Mouse (Mus musculus) hindbrain, embryonic 12.5 days (tissue): Measurements from ENCODE around the gene Emilin1. TPM values are rescaled to one million over a fixed set of nuclear protein-coding genes. Genes with fewer than 3 reads are reported as not detected.
A peak's percentile ranks its signal among the peaks of the same experiment; 100 is the strongest.

ENCODE experiments used
- ATAC-seq: fragments of 200-750 bp; cut with Nextera tagmentation; 2 replicates; pipeline ENCODE4 v1.8.0; 2017; ENCODE audit warnings: moderate TSS enrichment; ENCODE audit not compliant: low FRiP score
- H3K27ac ChIP-seq: fragments of 300-500 bp; sonication (generic); 2 replicates; pipeline ENCODE4 v1.5.1; 2016; ENCODE audit warnings: mild to moderate bottlenecking
- H3K27me3 ChIP-seq: fragments of 300-500 bp; sonication (generic); 2 replicates; pipeline ENCODE4 v1.6.1; 2016; ENCODE audit warnings: mild to moderate bottlenecking
- H3K36me3 ChIP-seq: fragments of 300-500 bp; sonication (generic); 2 replicates; pipeline ENCODE4 v1.6.1; 2016; ENCODE audit warnings: mild to moderate bottlenecking
- H3K4me1 ChIP-seq: fragments of 300-500 bp; sonication (generic); 2 replicates; pipeline ENCODE4 v1.6.1; 2016
- H3K4me2 ChIP-seq: fragments of 300-500 bp; sonication (generic); replicated peaks from 2 replicates; pipeline ENCODE4 v1.6.1; 2016; ENCODE audit warnings: mild to moderate bottlenecking
- H3K4me3 ChIP-seq: fragments of 300-500 bp; sonication (generic); 2 replicates; pipeline ENCODE4 v1.5.1; 2016; ENCODE audit warnings: mild to moderate bottlenecking
- H3K9ac ChIP-seq: fragments of 300-500 bp; sonication (generic); 2 replicates; pipeline ENCODE4 v1.6.1; 2016; ENCODE audit warnings: mild to moderate bottlenecking, moderate library complexity
- H3K9me3 ChIP-seq: fragments of 300-500 bp; sonication (generic); replicated peaks from 2 replicates; pipeline ENCODE4 v1.6.1; 2016; ENCODE audit warnings: mild to moderate bottlenecking
- WGBS: fragments of 180-500 bp; shearing (Covaris S2); methylation state at CpG from one replicate; pipeline ENCODE4 v1.1.7; 2016; 5-methylcytosine and 5-hydroxymethylcytosine counted together
- polyA plus RNA-seq: library from polyadenylated mRNA; unstranded; fragments of >200 nt; fragmentation: Nextera tagmentation; extraction: Ambion mirVana; gene quantifications from 2 replicates; pipeline ENCODE4 v1.2.1, GENCODE M21; 2016

Gene Emilin1
- polyA plus RNA-seq, 1 experiment from 2014 or later, result 121 TPM

DNA sequence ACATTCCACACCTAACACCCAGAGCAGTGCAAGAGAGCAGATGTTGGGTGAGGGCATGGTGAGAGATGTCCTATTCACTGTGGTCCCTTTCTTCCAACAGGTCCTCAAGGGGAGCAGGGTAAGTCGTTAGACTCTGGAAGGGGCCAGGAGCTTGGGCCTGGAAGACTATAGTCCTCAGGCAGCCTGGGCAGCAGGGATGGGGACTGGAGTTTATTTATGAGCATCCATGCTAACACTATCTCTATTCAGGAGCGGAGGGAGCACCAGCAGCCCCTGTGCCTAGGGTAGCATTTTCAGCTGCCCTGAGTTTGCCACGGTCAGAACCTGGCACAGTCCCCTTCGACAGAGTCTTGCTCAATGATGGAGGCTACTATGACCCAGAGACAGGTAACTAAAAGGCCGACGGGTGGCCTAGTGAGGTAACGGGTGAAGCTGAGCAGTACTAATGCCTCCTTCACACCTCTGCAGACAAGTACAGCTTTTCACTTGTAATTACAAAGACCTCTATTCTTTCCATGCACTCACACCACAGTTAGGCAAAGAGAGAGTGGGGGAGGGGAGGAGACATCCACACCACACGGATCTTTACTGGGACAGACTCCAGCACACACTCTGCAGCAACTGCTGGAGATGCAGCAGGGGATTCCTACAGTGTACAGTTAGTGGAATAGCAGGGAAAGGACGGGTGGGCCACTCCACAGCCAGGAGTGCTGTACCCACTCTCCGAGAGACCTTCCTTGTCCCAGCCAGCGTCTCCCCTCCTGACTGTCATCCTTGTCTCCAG lies 6.8 kb downstream of the Emilin1 start:
- Histone ChIP-seq H3K4me1 (peaks cover 37% of the 10 kb centered on the region), H3K9ac (no peak overlapping the region), H3K9me3 (no peaks in the 10 kb centered on the region), H3K4me3 (no peak overlapping the region), H3K27ac (no peak overlapping the region), H3K36me3 (peaks cover 5% of the 10 kb centered on the region; the same call in 1 of the 2 replicates), H3K4me2 (peak overlapping the region; percentile 70; the same call in 1 of the 2 replicates), H3K27me3 (peaks cover 15% of the 10 kb centered on the region)
- WGBS, result 73% methylated on average over 11 of the region's 11 CpGs
- ATAC-seq, result no peak

DNA sequence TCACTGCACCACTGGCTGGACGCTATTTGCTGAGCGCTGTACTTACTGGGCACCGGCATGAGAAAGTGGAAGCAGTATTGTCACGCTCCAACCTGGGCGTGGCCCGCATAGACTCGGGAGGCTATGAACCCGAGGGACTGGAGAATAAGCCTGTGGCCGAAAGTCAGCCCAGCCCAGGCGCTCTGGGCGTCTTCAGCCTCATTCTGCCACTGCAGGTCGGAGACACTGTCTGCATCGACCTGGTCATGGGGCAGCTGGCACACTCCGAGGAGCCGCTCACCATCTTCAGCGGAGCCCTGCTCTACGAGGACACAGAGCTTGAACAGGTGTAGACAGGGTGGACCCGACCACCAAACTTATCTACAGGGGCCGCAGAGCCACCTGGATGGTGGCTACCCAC lies 7.4 kb downstream of the Emilin1 start:
- WGBS, result 66% methylated on average over 19 of the region's 19 CpGs
- Histone ChIP-seq H3K36me3 (peaks cover 5% of the 10 kb centered on the region; the same call in 1 of the 2 replicates), H3K4me3 (no peak overlapping the region), H3K27ac (no peak overlapping the region), H3K4me1 (peaks cover 31% of the 10 kb centered on the region), H3K4me2 (peak overlapping the region; percentile 70), H3K9me3 (no peaks in the 10 kb centered on the region), H3K9ac (no peak overlapping the region), H3K27me3 (peaks cover 15% of the 10 kb centered on the region)
- ATAC-seq, result peak; percentile 24; the same call in 1 of the 2 replicates

DNA sequence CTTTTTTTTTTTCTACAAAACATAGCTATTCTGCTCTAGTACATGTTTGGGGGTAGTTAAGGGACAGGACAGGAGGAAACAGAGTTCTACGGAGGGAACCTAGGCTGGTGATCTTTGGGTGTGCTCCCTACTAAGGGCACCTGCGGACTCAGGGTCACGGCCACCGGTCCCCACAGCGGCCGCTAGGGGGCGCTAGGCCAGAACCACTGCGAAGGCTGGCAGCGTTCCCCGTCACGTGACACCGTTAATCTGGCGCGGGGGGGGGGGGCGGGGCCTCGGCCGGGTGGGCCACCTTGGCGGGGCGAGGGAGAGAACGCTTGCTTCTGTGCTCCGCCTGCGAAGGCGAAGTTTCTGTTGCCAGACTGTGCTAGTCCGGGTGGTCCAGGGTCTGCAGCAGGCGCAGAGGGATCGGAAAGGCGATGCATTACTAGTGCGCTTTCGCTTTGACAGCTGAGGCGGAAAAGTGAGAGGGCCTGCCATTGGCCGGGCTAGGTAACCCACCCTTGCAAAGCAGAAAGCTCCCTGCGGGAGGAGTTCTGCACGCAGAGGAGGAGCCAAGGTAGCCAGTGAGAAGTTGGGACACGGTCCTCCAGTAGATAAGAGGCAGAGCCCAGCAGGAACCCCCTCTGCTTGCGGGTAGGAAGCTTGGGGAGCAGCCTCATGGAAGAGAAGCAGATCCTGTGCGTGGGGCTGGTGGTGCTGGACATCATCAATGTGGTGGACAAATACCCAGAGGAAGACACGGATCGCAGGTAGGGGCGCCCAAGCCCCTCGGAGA lies 8.2 kb downstream of the Emilin1 start, which contains the start of gene Khk:
TSS of gene Khk (plus strand) at position 176 of the 778 bp plus-strand sequence.
- Histone ChIP-seq H3K9ac (peak within 1 kb of the TSS; percentile 52), H3K9me3 (no peaks in the 10 kb centered on the region), H3K4me2 (peak within 1 kb of the TSS; percentile 70), H3K27me3 (peaks cover 15% of the 10 kb centered on the region), H3K4me3 (peak within 1 kb of the TSS; percentile 40), H3K27ac (peak within 1 kb of the TSS; percentile 62), H3K4me1 (peaks cover 26% of the 10 kb centered on the region), H3K36me3 (peaks cover 5% of the 10 kb centered on the region; the same call in 1 of the 2 replicates)
- under 1% methylated on average over 37 of the region's 40 CpGs for WGBS
- ATAC-seq, result peak; percentile 76

DNA sequence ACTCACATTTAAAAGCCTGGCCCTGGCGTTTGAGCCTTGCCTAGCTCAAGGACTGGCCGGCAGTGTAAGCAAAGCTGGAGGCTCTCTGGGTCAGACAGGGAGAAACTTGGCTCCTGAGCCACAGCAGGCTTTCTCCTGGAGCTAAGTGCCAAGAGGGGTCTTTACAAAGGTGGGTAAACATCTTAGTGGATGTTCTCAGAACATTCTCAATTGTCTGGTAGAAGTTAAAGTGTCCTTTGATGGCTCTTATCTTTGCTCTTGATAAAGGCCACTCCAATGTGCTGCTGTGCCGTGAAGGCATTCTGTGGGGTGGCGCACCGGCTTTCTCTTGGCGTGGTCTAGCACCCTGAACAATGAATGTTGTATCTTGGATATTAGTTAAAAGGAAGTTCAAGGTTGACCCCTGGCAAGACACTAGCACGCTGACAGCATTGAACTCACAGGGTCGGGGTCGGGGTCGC lies 9.4 kb downstream of the Emilin1 start:
- WGBS, result 73% methylated on average over 10 of the region's 10 CpGs
- peaks cover 15% of the 10 kb centered on the region for H3K27me3 ChIP-seq
- H3K4me1 ChIP-seq, result peaks cover 26% of the 10 kb centered on the region
- H3K9me3 ChIP-seq, result no peaks in the 10 kb centered on the region
- ATAC-seq, result no peak
- H3K9ac ChIP-seq, result 0 out of 2 replicates have a peak overlapping the region, but pooled peaks have one; percentile 52
- no peak overlapping the region for H3K27ac ChIP-seq
- H3K36me3 ChIP-seq, result peaks cover under 1% of the 10 kb centered on the region; the same call in 1 of the 2 replicates
- H3K4me3 ChIP-seq, result no peak overlapping the region
- peak overlapping the region; percentile 70; the same call in 1 of the 2 replicates for H3K4me2 ChIP-seq

DNA sequence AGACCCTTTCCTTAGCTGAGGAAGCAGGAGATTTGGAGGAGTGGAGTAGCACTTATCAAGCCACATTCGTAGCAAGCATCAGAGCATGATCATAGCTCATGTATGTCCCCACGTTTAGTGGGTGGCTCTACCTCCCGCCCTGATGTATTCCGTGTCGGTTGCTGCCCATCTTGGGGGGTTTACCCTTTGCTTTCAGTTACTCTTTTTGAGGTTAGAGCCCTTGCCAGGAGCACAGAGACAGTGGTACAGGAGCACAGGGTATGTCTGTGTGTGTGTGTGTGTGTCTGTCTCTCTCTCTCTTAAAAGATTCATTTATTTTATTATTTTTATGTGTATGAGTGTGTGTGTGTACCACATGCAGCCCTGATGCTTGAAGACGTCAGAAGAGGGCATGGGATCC lies 9.9 kb downstream of the Emilin1 start:
- Histone ChIP-seq H3K9me3 (no peaks in the 10 kb centered on the region), H3K36me3 (no peaks in the 10 kb centered on the region), H3K4me2 (no peak overlapping the region), H3K9ac (no peak overlapping the region), H3K4me3 (no peak overlapping the region), H3K4me1 (peaks cover 26% of the 10 kb centered on the region), H3K27ac (no peak overlapping the region), H3K27me3 (peaks cover 15% of the 10 kb centered on the region)
- 89% methylated on average over 6 of the region's 6 CpGs for WGBS
- no peak for ATAC-seq

DNA sequence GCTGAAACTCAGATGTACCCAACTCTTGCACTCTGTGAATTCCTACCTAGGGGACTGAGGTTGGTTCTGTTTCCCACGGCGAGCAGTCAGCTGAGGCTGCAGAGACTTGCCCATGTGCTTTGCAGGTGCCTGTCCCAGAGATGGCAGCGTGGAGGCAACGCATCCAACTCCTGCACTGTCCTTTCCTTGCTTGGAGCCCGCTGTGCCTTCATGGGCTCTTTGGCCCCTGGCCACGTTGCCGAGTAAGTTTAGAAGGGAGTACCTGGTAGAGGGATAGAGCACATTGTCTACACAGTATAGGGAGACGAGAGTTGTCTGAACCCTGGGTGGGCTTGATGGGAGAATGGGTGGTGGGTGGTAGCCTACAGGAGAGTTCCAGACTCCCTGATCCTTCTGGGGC lies 11.4 kb downstream of the Emilin1 start:
- Histone ChIP-seq H3K9ac (no peak overlapping the region), H3K4me1 (peaks cover 26% of the 10 kb centered on the region), H3K27me3 (peaks cover 15% of the 10 kb centered on the region), H3K4me3 (no peak overlapping the region), H3K4me2 (no peak overlapping the region), H3K27ac (no peak overlapping the region), H3K9me3 (no peaks in the 10 kb centered on the region), H3K36me3 (no peaks in the 10 kb centered on the region)
- WGBS, result 83% methylated on average over 8 of the region's 8 CpGs
- no peak for ATAC-seq

DNA sequence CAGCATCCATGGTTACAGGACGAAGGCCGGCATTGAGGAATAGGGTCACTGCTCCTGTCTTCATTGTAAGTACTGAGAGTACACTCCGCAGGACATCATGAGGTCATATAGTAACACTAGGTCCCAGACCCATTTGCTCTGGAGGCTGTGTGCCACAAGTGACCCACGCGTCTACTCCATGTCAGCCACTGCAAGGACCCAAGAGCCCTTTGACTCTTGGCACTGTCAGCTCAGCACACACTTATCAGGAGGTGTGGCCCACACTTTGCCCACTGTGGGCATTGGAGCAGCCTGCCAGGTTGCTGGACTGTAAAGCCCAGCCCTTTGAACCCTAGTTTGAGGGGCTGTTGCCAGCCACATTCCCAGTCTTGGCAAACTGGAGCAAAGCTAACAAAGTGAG lies 12.0 kb downstream of the Emilin1 start:
- no peak overlapping the region for H3K4me3 ChIP-seq
- no peak overlapping the region for H3K9ac ChIP-seq
- no peaks in the 10 kb centered on the region for H3K36me3 ChIP-seq
- H3K4me2 ChIP-seq, result no peak overlapping the region
- WGBS, result 82% methylated on average over 5 of the region's 5 CpGs
- no peaks in the 10 kb centered on the region for H3K9me3 ChIP-seq
- H3K27me3 ChIP-seq, result peaks cover 15% of the 10 kb centered on the region
- peaks cover 26% of the 10 kb centered on the region for H3K4me1 ChIP-seq
- no peak for ATAC-seq
- H3K27ac ChIP-seq, result no peak overlapping the region

DNA sequence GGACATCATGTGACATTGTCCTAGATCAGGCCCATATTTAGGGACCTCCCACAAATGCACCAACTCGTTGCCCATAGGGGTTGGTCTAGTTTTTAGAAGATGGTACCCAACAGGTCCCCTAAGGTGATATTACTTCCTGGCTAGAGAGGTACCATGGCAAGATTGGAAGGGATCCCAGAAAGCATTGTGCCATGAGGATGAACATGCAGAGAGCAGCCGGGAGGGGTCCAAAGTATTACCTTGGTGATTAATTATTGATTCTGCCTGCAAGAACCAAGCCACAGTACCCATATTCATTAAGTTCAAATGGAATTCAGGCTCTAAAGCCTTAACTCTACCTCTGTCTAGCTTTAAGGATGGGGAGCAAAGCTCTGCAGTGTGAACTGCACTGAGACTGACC lies 12.9 kb downstream of the Emilin1 start:
- no peak for ATAC-seq
- Histone ChIP-seq H3K4me3 (no peak overlapping the region), H3K27ac (no peak overlapping the region), H3K36me3 (no peaks in the 10 kb centered on the region), H3K27me3 (peaks cover 15% of the 10 kb centered on the region), H3K9me3 (no peaks in the 10 kb centered on the region), H3K9ac (no peak overlapping the region), H3K4me2 (no peak overlapping the region), H3K4me1 (peaks cover 18% of the 10 kb centered on the region)
- WGBS, result 88% methylated on average over 2 of the region's 2 CpGs

DNA sequence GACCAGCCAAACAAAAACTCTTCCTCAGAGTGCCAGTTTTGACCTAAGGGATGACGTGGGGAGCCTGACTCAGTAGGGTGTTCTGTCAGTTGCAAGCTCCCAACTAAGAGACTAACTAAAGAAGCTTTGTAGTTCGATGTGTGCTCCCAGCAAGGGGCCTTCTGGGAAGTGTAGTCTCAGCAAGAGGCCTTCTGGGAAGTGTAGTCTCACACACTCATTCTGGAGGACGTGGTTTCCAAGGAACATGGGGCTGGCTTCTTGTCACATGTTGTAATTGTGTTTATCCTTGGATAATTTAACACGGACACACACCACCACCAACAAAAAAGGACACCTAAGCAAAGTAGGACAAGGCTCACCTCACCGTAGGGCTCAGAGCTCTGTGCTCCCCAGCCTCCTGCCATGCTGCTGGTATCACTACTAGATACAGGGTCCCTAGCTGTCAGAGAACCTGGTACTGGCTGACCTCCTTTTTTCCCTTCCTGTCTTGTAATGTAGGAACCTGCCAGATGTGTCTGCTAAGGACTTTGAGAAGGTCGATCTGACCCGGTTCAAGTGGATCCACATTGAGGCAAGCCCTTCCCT lies 14.8 kb downstream of the Emilin1 start:
- Histone ChIP-seq H3K4me1 (0 out of 2 replicates have a peak, but pooled peaks cover under 1% of the 10 kb centered on the region), H3K9ac (no peak overlapping the region), H3K4me3 (no peak overlapping the region), H3K4me2 (peak overlapping the region; percentile 35), H3K27me3 (peaks cover 10% of the 10 kb centered on the region), H3K9me3 (no peaks in the 10 kb centered on the region), H3K36me3 (no peaks in the 10 kb centered on the region), H3K27ac (no peak overlapping the region)
- WGBS, result 42% methylated on average over 7 of the region's 7 CpGs
- peak; percentile 36; the same call in 1 of the 2 replicates for ATAC-seq

DNA sequence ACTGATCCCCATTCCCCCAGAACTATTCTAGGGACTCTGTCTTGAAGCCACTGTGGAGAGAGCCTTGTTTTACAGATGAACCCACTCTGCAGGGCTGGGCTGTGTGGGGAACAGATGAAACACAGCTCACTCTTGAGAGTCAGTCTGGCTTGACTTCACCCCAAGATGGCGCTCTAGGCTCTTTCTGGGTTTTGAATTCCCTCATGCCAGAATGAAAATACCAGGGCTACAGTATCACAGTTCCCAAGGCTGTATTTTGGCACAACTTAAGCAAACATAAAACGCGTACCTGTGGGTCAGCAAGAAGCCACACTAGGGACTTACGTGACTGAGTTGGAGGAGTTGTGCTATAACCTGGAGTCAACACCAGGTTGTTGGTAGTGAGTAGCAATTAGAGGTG lies 16.9 kb downstream of the Emilin1 start:
- no peaks in the 10 kb centered on the region for H3K4me1 ChIP-seq
- H3K36me3 ChIP-seq, result no peaks in the 10 kb centered on the region
- 44% methylated on average over 4 of the region's 4 CpGs for WGBS
- H3K9ac ChIP-seq, result no peak overlapping the region
- H3K4me3 ChIP-seq, result no peak overlapping the region
- H3K9me3 ChIP-seq, result no peaks in the 10 kb centered on the region
- H3K4me2 ChIP-seq, result no peak overlapping the region
- H3K27me3 ChIP-seq, result no peaks in the 10 kb centered on the region
- H3K27ac ChIP-seq, result no peak overlapping the region
- ATAC-seq, result 0 out of 2 replicates have a peak, but pooled peaks have one; percentile 39

DNA sequence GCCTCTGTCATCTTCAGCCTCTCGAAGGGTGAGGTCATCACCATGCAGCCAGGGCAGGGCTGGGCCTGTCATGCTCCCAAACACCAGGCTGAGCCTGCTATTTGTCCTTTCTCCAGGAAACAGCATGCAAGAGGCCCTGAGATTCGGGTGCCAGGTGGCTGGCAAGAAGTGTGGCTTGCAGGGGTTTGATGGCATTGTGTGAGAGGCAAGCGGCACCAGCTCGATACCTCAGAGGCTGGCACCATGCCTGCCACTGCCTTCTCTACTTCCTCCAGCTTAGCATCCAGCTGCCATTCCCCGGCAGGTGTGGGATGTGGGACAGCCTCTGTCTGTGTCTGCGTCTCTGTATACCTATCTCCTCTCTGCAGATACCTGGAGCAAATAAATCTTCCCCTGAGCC lies 17.6 kb downstream of the Emilin1 start:
- no peak overlapping the region for H3K9ac ChIP-seq
- H3K27me3 ChIP-seq, result no peaks in the 10 kb centered on the region
- H3K9me3 ChIP-seq, result no peaks in the 10 kb centered on the region
- no peak for ATAC-seq
- no peak overlapping the region for H3K4me3 ChIP-seq
- no peaks in the 10 kb centered on the region for H3K36me3 ChIP-seq
- no peaks in the 10 kb centered on the region for H3K4me1 ChIP-seq
- no peak overlapping the region for H3K4me2 ChIP-seq
- 81% methylated on average over 6 of the region's 6 CpGs for WGBS
- no peak overlapping the region for H3K27ac ChIP-seq

DNA sequence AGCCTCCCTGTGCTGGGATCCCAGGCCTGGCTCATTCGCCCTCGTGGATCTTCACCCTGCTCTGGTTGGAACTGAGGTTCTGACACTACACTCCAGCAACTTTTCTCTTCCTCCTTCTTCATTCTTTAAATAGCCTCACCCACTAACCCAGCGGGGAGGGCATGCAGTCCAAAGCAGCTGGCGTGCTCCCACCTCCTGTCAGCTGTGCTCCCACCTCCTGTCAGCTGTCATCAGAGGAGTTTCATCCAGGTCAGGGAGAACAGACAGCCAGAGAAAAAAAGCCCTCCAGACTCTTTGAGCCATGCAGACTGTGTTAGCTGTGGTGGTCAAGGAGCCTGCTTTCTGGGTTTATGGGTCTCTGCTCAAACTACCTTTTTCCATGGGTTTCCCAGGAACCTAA lies 18.2 kb downstream of the Emilin1 start:
- no peak overlapping the region for H3K4me2 ChIP-seq
- 80% methylated on average over 4 of the region's 4 CpGs for WGBS
- ATAC-seq, result no peak
- H3K4me1 ChIP-seq, result no peaks in the 10 kb centered on the region
- no peaks in the 10 kb centered on the region for H3K9me3 ChIP-seq
- no peak overlapping the region for H3K27ac ChIP-seq
- H3K27me3 ChIP-seq, result no peaks in the 10 kb centered on the region
- H3K36me3 ChIP-seq, result no peaks in the 10 kb centered on the region
- H3K9ac ChIP-seq, result no peak overlapping the region
- H3K4me3 ChIP-seq, result no peak overlapping the region
